ENCODE assay signal across 18 mouse cellular contexts in genomic region chr4:126706630-126707438, GRCm38 (mm10). TPM values are rescaled to one million over a fixed set of nuclear protein-coding genes. Genes with fewer than 3 reads are reported as not detected.
A peak's percentile ranks its signal among the peaks of the same experiment; 100 is the strongest.
DNase-seq lines count a peak whose midpoint lies in the region; ATAC-seq lines count a peak whose summit lies in the region.
"Had no signal": no experiment of that assay in that cellular context is flagged by ENCODE, and none has a peak within 500 bp of the region (broad histone marks: within the 10 kb centered on the region; RNA-seq: fewer than 3 reads in every experiment).

No protein-coding gene starts in this region.

- peaks cover 87% of the 10 kb centered on the region for H3K36me3 ChIP-seq in midbrain, embryonic 10.5 days
- peaks cover 43% of the 10 kb centered on the region for H3K36me3 ChIP-seq in neural tube, embryonic 14.5 days (ENCODE audit: control insufficient read depth, insufficient read depth, low read length)

- peak; percentile 14 for DNase-seq in retina, postnatal 1 day
- DNase-seq in retina, embryonic 14.5 days (ENCODE audit: low spot score), result no peak
- peak; percentile 20 for DNase-seq in forelimb bud, embryonic 11.5 days (ENCODE audit: low read depth, low spot score)
- peak; percentile 79 for DNase-seq in midbrain, embryonic 10.5 days (ENCODE audit: low spot score)
- DNase-seq in thymus, postnatal 14 days, result no peak
- DNase-seq in spleen, adult 12 weeks (ENCODE audit: low spot score), result no peak
- DNase-seq: cerebellum, postnatal 14 days; gastrocnemius, adult 2 months; liver had no signal

- H3K4me3 ChIP-seq in midbrain, embryonic 10.5 days, result no peak overlapping the region
- no peak overlapping the region for H3K4me3 ChIP-seq in neural tube, embryonic 14.5 days (ENCODE audit: low read depth, low read length)
- H3K4me3 ChIP-seq: gastrocnemius, adult 2 months; heart, embryonic 13.5 days; kidney, embryonic 15.5 days had no signal

- H3K9me3 ChIP-seq in midbrain, embryonic 10.5 days (replicated peaks), result no peaks in the 10 kb centered on the region
- H3K9me3 ChIP-seq in neural tube, embryonic 14.5 days (ENCODE audit: control insufficient read depth, low read length), result no peaks in the 10 kb centered on the region
- H3K9me3 ChIP-seq: heart, embryonic 13.5 days; kidney, embryonic 15.5 days had no signal

- peak; percentile 61; the same call in 1 of the 2 replicates for ATAC-seq in neural tube, embryonic 14.5 days (ENCODE audit: low read depth)
- no peak for ATAC-seq in erythroid progenitor cell, adult 5-6 weeks (replicated peaks; ENCODE audit: low FRiP score, poor library complexity, severe bottlenecking)
- ATAC-seq: activated CD4-positive, CD25-positive, alpha-beta regulatory T cell, adult 4 months; lung, postnatal 0 days had no signal

- no peak overlapping the region for H3K4me2 ChIP-seq in neural tube, embryonic 14.5 days (ENCODE audit: low read depth, low read length)
- H3K4me2 ChIP-seq: heart, embryonic 13.5 days; kidney, embryonic 15.5 days had no signal

- peaks cover 38% of the 10 kb centered on the region for H3K4me1 ChIP-seq in midbrain, embryonic 10.5 days
- H3K4me1 ChIP-seq in neural tube, embryonic 14.5 days (ENCODE audit: control insufficient read depth, insufficient read depth, low read length), result no peaks in the 10 kb centered on the region
- H3K4me1 ChIP-seq: heart, embryonic 13.5 days; kidney, embryonic 15.5 days had no signal

- H3K9ac ChIP-seq in neural tube, embryonic 14.5 days (replicated peaks; ENCODE audit: low read depth, low read length), result no peak overlapping the region
- H3K9ac ChIP-seq: heart, embryonic 13.5 days; kidney, embryonic 15.5 days had no signal

- H3K27ac ChIP-seq in midbrain, embryonic 10.5 days (replicated peaks), result peak overlapping the region; percentile 43; the same call in 1 of the 2 replicates
- H3K27ac ChIP-seq in neural tube, embryonic 14.5 days (ENCODE audit: low read depth, low read length), result no peak overlapping the region
- H3K27ac ChIP-seq: gastrocnemius, adult 2 months; heart, embryonic 13.5 days; kidney, embryonic 15.5 days had no signal

- 53% methylated on average over 12 of the region's 12 CpGs for WGBS in midbrain, embryonic 10.5 days
- 32% methylated on average over 12 of the region's 12 CpGs for WGBS in neural tube, embryonic 14.5 days

- H3K27me3 ChIP-seq in midbrain, embryonic 10.5 days (ENCODE audit: low read depth, poor library complexity, severe bottlenecking), result no peaks in the 10 kb centered on the region
- H3K27me3 ChIP-seq in neural tube, embryonic 14.5 days (ENCODE audit: control insufficient read depth, insufficient read depth, low read length), result no peaks in the 10 kb centered on the region
- H3K27me3 ChIP-seq: heart, embryonic 13.5 days; kidney, embryonic 15.5 days had no signal

RNA-seq across cellular contexts. Expression of gene Tfap2e, which starts 29.2 kb away (rescaled TPM):
- 0.25 and 0.65 TPM in 2 replicates for polyA plus RNA-seq in midbrain, embryonic 10.5 days (2016; fragmentation: Nextera tagmentation; extraction: Ambion mirVana)
- not detected in 2 replicates for polyA plus RNA-seq in neural tube, embryonic 14.5 days (2014; fragmentation: Nextera tagmentation; extraction: Ambion mirVana)
- not detected in 2 replicates for total RNA-seq in erythroid progenitor cell, adult 5-6 weeks (2015; ENCODE audit: low replicate concordance)
- not detected in 2 replicates for total RNA-seq in erythroid progenitor cell, adult 5-6 weeks (2017; ENCODE audit: low replicate concordance)
- total RNA-seq: gastrocnemius, adult 2 months; layer of hippocampus, postnatal 25 days had no signal
- polyA plus RNA-seq: activated CD4-positive, CD25-positive, alpha-beta regulatory T cell, adult 4 months; heart, embryonic 13.5 days; kidney, embryonic 15.5 days; lung, postnatal 0 days; small intestine, adult 2 months; stomach, embryonic 16.5 days had no signal

RNA-seq across cellular contexts. Expression of gene Psmb2, which starts 29.4 kb away (rescaled TPM):
- polyA plus RNA-seq in midbrain, embryonic 10.5 days (2016; fragmentation: Nextera tagmentation; extraction: Ambion mirVana), result 591 and 610 TPM in 2 replicates
- polyA plus RNA-seq in neural tube, embryonic 14.5 days (2014; fragmentation: Nextera tagmentation; extraction: Ambion mirVana), result 420 and 451 TPM in 2 replicates
- 78.2 and 88.0 TPM in 2 replicates for total RNA-seq in erythroid progenitor cell, adult 5-6 weeks (2015; ENCODE audit: low replicate concordance)
- total RNA-seq in erythroid progenitor cell, adult 5-6 weeks (2017; ENCODE audit: low replicate concordance), result 11.7 and 47.1 TPM in 2 replicates

RNA-seq across cellular contexts. Expression of gene Ncdn, which starts 46.4 kb away (rescaled TPM):
- 33.5 and 38.1 TPM in 2 replicates for polyA plus RNA-seq in midbrain, embryonic 10.5 days (2016; fragmentation: Nextera tagmentation; extraction: Ambion mirVana)
- 110 and 111 TPM in 2 replicates for polyA plus RNA-seq in neural tube, embryonic 14.5 days (2014; fragmentation: Nextera tagmentation; extraction: Ambion mirVana)
- total RNA-seq in erythroid progenitor cell, adult 5-6 weeks (2015; ENCODE audit: low replicate concordance), result 1.1 and 1.3 TPM in 2 replicates
- 1.0 and 3.0 TPM in 2 replicates for total RNA-seq in erythroid progenitor cell, adult 5-6 weeks (2017; ENCODE audit: low replicate concordance)

RNA-seq across cellular contexts. Expression of gene AU040320, which starts 46.5 kb away (rescaled TPM):
- 24.4 and 27.8 TPM in 2 replicates for polyA plus RNA-seq in midbrain, embryonic 10.5 days (2016; fragmentation: Nextera tagmentation; extraction: Ambion mirVana)
- polyA plus RNA-seq in neural tube, embryonic 14.5 days (2014; fragmentation: Nextera tagmentation; extraction: Ambion mirVana), result 43.2 and 47.2 TPM in 2 replicates
- total RNA-seq in erythroid progenitor cell, adult 5-6 weeks (2015; ENCODE audit: low replicate concordance), result 11.3 and 24.5 TPM in 2 replicates
- total RNA-seq in erythroid progenitor cell, adult 5-6 weeks (2017; ENCODE audit: low replicate concordance), result 3.8 and 8.0 TPM in 2 replicates

Comparison
In these comparisons a context has a peak if more than half of its experiments do, and no peak if none do; other contexts are left out.
1. DNase-seq: peak in retina, postnatal 1 day (single experiment), forelimb bud, embryonic 11.5 days (single experiment) and midbrain, embryonic 10.5 days (single experiment); none in retina, embryonic 14.5 days (single experiment), thymus, postnatal 14 days (single experiment) and spleen, adult 12 weeks (single experiment).